Mouse (Mus musculus): ENCODE measurements around the gene Arf3.

Arf3 gene

DNA sequence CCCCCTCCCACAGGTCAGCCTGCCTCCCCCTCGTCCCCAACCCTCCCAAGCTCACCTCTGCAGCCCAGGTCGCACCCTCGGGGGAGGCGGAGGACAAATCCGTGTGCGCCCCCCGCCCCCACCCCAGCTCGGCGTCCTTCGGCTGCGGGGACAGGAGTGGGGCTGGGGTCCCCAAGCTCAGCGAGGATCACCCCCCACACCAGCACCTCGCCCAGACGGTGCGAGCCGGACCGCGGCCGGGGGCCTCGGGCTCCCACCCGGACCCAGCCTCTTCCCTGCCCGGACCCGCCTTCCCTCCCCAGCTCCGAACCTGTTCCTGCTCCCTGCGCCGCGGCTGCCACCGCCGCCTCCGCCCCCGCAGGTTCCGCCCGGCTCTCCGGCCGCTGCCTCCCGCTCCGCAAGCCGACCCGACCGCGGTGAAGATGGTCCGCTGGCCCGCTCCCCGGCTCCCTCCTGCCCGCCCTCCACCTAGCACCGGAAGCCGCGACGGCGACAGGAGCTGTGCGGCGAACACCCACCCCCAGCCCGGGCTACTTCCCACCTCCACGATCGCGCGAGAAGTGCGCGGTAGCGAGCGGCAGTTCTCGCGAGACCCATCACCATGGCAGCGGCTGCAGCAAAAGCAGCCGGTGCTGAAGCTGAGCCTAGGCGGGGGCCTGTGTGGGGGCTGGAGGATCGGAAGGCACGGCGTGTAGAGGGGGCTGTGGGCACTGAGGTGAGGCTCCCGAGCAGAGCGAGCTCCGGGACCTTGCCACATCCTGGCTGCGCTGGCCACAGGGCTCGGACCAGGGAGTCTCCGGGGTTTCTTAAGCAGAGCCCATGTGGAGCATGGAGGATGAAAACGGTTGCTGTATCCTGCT, at the start of gene Arf3:
Arf3 (minus strand) TSS at position 545 of the 860 bp plus-strand sequence.
- DNase-seq, result peak; percentile 96

DNA sequence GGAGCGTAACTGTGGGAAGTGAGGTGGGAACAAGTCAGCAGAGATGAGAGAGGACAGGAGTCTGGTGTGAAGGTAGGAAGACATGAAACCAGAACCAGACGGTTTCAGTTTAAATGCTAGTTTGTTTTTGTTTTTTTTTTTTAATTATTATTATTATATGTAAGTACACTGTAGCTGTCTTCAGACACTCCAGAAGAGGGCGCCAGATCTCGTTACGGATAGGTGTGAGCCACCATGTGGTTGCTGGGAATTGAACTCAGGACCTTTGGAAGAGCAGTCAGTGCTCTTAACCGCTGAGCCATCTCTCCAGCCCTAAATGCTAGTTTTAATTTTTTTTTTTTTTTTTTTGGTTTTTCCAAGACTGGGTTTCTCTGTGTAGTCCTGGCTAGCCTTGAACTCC, 47.2 kb upstream of the Arf3 start:
- DNase-seq, result peak in 1 of 2 experiments; percentile 31

DNA sequence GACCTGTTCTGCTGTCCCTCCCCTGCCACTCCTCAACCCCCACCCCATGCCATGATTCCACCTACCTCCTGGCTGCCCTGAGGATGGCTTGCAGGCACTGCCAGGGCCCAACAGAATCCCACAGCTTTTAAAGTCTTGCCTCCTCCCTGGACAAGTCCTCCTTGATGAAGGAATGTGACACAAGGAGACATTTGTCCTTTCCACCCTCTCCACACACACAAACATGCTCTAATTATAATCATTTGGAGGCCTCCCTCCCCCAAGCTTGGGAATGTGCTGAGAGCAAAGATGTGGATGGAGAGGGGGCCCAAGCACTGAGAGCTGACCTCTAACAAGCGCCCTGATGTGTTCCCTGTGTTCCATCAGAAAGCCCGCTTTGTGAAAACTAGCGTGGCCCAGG, 46.4 kb upstream of the Arf3 start, which contains the start of gene Ddn:
Ddn (minus strand) TSS at position 101 of the 400 bp plus-strand sequence.
- no peak for DNase-seq

DNA sequence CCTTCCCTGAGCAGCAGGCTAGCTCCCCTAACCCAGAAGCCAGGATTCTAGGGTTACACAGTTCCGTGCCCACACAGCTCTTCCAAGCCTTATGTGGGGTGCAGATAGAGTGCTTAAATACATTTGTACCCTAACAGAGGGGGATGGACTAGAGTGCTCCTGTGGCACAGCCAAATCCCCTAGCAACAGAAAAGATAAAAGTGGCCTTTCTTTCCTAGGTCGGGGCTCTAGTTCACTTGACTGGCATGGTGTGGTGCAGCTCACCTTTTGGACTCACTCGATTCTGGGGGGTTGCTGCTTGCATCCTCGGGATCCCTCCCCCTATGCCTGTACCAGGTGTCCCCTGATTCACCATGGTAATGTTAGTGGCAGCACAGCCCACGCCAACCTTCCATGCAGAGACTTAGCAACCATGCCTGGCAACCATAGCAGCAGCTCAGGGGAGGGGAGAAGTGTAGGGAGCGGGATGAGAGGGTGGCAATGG, 45.7 kb upstream of the Arf3 start:
- no peak for DNase-seq

DNA sequence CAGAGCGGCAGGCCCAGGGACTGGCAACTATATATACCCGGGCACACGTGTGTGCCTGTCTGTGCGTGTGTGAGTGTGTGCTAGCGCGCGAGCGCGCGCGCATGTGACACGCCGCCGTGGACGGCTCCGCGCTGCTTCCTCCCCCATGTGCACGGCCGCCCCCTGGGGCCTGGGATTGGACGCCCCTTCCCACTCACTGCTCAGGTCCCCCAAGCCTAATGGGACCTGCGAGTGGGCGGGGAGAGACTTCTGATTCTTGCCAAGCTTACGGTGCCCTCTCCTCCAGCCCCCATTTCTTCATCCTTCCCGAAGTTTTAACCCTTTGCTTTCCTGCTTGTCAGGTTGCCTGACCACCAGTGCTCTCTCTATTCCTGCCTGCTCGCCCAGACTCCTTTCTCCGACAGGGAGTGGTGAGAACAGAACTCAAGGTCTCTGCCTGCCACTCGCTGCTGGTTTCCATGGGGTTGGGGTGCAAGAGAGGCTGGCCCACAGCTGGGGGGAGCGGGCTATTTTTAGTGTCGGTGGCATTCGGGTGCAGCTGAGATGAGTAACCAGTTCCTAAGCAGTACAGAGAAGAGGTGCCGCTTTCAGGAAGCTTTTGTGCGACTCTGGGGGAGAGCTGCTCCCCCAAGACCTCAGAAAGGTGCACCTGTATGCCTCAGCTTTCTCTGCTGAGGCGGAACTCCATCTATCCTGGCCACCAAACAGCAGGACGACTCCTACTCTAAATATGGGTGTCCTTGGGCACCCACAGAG, 45.1 kb upstream of the Arf3 start:
- DNase-seq, result peak; percentile 73 to 76

DNA sequence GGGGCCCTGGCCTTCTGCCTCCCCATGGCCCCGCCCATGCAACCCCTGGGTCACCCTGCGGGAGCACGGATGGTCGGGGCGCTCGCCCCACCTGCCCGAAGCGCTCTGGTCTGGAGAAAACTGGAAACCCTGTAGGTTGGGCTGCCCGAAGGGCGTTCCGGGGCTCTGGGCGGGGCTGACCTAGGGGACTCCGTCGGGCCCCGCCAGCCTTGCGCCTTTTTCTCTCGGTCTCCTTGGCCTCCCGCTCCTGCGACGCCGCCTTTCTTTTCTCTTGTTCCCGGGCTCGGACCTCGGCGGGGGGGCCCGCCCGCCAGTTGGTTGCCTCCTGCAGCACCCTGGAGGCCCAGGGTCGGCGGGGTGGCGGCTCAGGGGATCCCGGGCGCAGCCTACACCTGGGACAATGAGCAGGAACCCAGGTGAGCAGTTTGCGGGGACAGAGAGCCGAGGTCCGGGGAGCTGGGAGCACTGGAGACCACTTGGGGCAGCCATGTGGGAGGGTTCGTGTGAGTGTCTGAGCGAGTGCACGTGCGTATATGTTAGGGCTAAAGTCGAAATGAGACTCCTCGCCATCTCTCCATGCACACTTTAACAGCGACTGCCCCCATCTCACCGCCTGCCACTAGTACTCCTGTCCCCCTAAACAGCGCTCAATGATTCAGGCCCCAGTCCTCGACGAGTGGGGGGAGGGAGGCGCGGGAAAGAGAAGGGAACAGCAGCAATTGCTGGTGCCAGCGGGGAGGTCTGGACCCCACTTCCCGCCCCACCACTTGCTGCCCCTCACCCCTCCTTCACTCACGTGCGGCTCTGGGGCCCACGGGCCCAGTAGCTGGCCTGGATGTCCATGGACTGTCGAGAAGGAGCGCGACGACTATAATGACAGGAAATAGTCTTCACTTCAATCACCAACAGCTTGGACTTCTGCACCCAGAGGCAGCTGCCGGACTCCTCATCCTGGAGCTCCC, 44.1 kb upstream of the Arf3 start:
- peak; percentile 49 to 50 for DNase-seq

DNA sequence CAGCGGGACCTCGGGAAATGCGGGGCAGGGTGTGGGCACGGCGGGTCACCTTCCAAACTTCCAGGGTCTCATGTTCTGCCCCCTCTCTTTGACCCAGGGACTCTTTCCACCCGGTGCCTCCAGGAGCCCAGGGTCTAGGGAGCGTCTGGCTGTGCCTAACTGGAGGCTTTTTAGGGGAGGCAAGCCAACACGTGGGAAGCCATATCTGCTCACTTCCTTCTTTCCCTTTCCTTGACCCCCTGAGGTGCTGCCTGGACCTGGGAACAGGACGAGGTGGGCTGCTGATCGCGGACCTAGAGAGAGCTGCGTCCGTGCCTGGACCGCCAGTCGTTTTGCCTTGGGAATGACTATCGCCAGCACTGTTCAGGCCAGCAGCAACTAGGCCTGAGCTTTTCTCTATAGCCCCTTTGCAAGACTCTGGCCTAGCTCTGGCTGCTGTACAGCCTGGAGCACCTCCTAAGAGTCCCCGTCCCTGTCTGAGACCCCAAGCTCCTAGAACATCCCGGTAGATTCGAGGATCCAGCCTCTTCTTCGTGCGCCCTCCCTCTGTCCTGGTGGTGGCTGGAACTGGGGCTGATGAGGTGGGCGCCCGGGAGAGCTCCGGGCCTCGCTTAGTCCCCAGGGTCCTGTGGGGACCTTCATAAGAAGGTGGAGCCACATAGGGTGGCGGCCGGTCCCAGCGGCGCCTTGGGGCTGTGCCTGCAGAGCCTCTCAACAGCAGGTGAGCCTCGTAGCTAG, 43.2 kb upstream of the Arf3 start:
- DNase-seq, result no peak

DNA sequence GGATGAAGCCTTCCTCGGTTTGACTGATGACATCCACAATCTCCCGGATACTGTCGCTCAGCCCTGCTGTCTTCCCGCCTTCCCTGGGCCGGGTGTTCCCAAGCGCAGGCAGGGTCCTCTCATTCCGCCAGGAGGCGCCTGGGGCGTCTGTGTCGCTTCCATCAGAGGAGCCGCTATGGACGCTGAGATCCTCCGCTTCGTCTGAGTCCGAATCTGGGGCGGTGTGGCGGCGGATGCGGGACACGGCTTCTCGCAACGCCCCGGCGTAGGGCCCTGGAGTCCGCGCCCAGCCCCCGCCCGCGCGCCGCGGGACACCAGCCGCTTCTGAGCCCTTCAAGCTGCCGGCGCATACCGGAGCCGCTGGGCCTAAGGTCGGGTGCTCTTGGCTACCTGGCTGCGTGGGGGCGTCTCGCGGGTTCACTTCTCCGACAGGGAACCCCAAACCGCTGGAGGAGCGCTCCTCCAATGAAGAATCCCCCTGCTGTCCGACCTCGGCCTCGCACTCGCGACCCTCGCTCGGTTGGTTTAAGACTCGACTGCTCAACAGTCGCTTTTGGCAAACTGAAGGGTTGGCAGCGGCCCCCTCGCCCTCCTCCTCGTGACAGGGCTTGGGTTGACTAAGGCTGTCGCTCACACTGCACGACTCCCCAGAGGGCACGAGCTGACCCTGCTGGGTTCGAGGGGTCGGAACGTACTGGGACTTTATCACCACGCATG, 42.5 kb upstream of the Arf3 start:
- peak; percentile 58 to 60 for DNase-seq

DNA sequence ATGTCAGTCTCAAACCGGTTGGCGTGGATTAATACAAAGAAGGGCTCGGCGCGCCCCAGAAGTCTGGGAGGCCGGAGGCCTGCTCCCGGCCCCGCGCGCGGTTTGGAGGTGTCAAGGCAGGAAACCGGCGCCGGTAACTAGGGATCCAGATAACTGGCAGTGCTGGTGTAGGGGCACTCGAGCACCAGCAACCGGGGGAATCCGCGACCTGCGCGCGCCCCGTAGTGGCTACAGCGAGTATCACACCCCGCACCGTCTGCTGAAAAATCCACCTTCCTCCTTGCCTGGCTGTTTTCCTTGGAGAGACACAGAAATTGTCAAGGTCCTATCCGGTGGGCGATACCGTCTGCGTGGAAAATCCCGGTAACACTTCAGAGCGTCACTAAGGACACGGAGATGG, 41.0 kb upstream of the Arf3 start:
- peak; percentile 85 to 87 for DNase-seq

DNA sequence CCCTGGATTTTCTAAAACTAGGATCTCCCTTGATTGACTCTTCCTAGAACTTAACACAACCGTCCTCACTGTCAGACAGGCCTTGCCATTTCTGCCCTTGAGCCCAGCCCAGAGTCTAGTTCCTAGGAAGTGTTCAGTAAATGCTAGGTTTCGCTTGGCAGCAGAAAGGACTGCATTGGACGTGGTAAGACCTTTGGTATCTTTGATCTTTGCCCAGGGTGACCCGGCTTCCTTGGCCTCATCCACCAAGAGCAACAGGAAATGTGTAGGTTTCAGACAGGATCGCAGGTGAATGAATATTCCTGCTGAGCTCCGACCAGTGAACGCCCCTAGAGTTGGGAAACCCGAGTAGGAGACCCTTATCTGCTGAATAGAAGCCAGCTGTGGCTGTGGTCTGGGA, 39.9 kb upstream of the Arf3 start:
- DNase-seq, result no peak

DNA sequence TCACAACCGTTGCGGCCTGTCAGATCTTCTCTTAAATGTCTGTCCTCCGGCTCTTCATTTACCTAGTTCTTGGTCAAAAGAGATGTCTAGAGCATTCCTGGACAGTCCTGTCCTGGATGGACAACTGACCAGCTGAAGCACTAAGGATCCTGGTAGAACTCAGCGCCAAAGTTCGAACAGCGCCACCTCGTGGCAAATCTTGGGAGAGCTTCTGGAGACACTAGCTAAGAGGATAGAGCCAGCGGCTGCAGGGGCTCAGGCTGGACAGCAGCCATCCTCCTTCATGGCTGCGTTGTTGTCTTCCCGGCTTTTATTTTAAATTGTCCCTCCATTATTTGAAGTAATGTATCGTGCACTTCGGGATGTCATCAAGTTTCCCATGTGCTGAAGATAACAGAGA, 36.4 kb upstream of the Arf3 start:
- peak; percentile 85 to 88 for DNase-seq

DNA sequence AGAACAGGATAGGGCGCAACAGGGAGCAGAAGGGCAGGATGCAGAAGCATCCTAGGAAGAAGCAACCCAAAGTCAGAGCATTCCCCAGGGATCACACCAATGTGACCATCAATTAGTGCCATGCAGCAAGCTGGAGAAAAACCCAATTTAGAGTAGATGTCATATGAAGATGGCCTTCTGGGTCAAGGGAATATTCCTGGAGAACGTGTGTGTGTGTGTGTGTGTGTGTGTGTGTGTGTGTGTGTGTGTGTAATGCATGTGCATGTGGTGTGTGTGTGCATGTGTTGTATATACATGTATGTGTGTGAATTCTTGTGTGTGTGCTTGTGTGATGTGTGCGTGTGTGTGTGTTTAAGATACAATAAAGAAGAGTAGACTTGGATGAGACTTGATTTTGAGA, 35.9 kb upstream of the Arf3 start:
- no peak for DNase-seq

DNA sequence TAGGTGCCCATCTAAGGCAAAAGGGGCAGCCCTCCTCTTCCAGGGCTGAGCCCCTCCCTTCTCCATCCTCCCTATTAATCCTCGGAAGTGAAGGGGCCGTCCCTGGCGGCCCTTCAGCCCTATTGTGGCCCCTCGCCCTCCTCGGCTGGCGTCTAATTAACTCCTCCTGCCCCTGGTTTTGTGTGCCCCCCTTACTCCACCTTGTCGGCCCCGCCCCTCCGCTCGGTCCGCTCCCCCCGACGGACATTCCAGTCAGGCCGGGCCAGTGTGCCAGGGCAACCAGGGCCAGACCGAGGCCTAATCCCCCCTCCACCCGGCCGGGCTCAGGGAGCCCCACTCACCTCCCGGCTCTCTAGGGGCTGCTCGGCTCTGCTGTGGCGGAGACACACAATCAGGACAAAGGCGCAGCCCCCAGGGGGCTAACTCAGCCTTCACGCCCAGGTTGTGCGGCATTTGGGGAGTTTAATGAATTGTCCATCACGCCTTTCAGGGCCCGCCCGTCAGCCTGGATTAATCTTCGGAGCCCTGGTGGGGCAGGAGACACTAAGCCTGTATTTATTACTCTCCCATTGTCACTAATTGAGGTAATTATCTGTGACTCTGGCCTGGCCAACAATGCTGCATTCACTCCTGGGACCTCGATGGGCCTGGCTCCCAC, 35.0 kb upstream of the Arf3 start:
- no peak for DNase-seq

DNA sequence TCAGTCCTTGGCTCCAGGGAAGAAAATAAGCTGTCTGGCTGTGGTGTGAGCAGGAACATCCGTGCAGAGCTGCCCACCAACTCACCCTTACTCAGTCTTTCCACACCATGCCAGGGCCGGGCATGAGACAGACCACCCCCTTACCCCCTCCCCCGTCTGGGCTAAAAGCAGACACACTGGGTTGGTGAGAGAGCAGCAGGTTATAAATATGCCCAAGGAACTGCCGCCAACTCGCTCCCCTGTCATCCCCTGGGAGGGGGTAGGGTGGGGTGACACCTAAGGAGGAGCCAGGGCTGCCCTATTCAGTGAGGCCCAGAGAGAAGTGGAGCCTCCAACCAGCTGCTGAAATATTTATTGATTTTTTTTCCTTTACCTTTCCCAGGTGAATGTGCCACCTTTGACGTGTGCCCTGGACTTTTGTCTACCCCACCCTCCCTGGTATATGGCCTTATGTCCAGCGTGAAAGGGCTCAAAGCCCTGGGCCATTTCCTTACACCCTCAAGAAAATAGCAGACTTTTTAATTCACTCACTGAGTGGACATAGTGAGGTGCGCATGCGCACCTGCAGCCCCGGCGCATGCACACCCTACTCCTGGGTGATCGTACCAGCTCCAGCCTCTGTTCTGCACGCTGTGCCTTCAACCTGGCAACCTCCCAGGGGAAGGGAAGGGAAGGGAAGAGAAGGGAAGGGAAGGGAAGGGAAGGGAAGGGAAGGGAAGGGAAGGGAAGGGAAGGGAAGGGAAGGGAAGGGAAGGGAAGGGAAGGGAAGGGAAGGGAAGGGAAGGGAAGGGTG, 34.0 kb upstream of the Arf3 start:
- DNase-seq, result no peak

DNA sequence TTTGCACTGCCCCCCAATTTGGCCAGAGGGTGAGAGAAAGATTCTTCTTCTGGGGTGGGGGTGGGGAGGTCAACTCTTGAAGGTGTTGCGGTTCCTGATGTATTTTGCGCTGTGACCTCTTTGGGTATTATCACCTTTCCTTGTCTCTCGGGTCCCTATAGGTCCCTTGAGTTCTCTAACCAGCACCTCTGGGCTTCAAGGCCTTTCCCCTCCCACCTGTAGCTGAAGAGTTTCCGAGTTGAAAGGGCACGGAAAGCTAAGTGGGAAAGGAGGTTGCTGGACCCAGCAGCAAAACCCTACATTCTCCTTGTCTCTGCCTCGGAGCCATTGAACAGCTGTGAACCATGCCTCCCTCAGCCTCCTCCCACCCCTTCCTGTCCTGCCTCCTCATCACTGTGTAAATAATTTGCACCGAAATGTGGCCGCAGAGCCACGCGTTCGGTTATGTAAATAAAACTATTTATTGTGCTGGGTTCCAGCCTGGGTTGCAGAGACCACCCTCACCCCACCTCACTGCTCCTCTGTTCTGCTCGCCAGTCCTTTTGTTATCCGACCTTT, 30.2 kb upstream of the Arf3 start:
- no peak for DNase-seq

DNA sequence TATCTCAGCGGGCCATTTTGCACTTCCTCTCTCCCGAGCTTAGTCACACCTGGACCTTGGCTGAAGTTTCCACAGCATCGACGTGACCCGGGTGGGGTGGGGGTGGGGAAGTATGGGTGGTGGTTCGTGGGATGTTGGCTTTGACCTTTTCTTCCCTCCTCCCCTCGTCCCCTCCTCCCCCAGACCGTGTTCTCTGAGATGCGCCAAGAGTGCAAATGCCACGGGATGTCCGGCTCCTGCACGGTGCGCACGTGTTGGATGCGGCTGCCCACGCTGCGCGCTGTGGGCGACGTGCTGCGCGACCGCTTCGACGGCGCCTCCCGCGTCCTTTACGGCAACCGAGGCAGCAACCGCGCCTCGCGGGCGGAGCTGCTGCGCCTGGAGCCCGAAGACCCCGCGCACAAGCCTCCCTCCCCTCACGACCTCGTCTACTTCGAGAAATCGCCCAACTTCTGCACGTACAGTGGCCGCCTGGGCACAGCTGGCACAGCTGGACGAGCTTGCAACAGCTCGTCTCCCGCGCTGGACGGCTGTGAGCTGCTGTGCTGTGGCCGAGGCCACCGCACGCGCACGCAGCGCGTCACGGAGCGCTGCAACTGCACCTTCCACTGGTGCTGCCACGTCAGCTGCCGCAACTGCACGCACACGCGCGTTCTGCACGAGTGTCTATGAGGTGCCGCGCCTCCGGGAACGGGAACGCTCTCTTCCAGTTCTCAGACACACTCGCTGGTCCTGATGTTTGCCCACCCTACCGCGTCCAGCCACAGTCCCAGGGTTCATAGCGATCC, 29.4 kb upstream of the Arf3 start:
- no peak for DNase-seq

DNA sequence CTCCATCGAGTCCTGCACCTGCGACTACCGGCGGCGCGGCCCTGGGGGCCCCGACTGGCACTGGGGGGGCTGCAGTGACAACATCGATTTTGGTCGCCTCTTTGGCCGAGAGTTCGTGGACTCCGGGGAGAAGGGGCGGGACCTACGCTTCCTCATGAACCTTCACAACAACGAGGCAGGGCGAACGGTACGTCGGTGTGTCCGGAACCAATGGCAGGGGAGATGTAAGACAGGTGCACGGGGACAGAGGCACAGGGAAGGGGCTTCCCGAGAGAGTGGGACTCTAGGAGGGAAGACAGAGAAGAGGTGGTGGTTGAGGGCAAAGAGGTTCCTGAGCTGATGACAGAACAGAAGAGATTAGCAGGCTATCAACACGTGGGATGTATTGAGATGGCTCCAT, 28.8 kb upstream of the Arf3 start:
- DNase-seq, result peak in 1 of 2 experiments; percentile 27

DNA sequence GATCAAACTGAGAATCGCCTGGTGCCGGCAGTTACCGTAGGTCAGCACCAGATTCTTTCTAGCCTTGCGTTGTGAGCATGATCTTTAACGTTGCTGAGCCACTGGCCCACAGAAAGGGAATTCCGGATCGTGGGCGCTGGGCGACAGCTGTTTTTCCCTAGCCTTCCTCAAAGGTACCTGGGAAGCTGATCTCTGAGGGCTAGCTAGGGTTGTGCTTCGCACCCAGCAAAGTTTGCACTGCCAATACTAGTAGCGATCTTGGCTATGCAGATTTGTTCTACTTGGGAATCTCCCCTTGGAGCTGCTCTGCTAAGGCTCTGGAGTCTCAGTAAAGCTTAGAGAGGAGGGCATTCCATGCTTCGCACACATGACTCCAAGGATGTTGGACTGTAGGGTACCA, 28.2 kb upstream of the Arf3 start:
- no peak for DNase-seq

DNA sequence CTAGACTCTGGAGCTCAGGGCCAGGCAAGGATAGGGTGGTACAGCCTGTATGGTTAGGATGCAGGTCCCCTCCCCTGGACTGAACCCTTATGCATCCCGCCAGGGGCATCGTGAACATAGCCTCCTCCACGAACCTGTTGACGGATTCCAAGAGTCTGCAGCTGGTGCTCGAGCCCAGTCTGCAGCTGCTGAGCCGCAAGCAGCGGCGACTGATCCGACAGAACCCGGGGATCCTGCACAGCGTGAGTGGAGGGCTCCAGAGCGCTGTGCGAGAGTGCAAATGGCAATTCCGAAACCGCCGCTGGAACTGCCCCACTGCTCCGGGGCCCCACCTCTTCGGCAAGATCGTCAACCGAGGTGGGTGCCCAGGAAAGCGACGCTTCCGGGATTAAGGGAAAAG, 27.7 kb upstream of the Arf3 start:
- no peak for DNase-seq

Data from B cell, adult 2 months (primary cell).